Mouse (Mus musculus) stomach, embryonic 16.5 days (tissue): ENCODE measurements around the gene A930033H14Rik. TPM values are rescaled to one million over a fixed set of nuclear protein-coding genes. Genes with fewer than 3 reads are reported as not detected.

ENCODE experiments used
- polyA plus RNA-seq: library from polyadenylated mRNA; unstranded; fragments of >200 nt; fragmentation: Nextera tagmentation; extraction: Ambion mirVana; gene quantifications from 2 replicates; pipeline ENCODE4 v1.2.1, GENCODE M21; 2015

A930033H14Rik gene
- polyA plus RNA-seq, 1 experiment from 2014 or later: 2.0 TPM

Other genes starting within 250 kb of the A930033H14Rik start
- gene Rhobtb1, start 61.7 kb downstream of the A930033H14Rik start, polyA plus RNA-seq: 28.1 and 33.2 TPM in 2 replicates
- 323 and 372 TPM in 2 replicates for gene Cdk1, start 139.8 kb upstream of the A930033H14Rik start, polyA plus RNA-seq
- gene Ank3, start 185.7 kb upstream of the A930033H14Rik start, polyA plus RNA-seq: 37.7 TPM in 2 replicates